In the genomic region with DNA sequence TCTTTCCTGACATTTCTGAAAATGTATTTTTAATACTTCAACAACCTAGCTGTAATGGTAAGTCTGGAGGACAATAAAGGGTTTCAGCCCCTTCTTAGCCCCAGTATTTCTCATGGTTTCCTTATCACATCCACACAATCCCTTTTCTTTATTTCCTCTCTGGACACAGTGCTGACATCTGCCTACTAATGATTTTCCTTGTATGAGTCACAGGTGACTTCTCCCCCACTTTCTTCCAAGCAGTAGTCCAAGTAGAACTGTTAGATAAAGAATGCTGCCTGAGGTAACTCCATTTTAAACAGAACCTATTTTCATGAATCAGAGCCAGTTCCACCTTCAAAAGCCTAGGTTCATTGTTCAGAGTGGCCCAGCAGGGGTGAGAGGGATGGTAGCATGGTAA, we compare ENCODE assay signal across 40 mouse cellular contexts. TPM values are rescaled to one million over a fixed set of nuclear protein-coding genes. Genes with fewer than 3 reads are reported as not detected.
"Had no signal": no experiment of that assay in that cellular context is flagged by ENCODE, and none has a peak within 500 bp of the region (broad histone marks: within the 10 kb centered on the region; RNA-seq: fewer than 3 reads in every experiment).

No protein-coding gene starts in this region.

- H3K4me3 ChIP-seq: gastrocnemius, adult 2 months; heart, embryonic 10.5 days; heart, embryonic 12.5 days; hindbrain, embryonic 10.5 days; hindbrain, embryonic 12.5 days; intestine, embryonic 15.5 days; layer of hippocampus, adult 2 months; limb, embryonic 10.5 days; limb, embryonic 12.5 days had no signal

- H3K4me1 ChIP-seq: heart, embryonic 10.5 days; heart, embryonic 12.5 days; hindbrain, embryonic 10.5 days; hindbrain, embryonic 12.5 days; intestine, embryonic 15.5 days; limb, embryonic 10.5 days; limb, embryonic 12.5 days had no signal

- ATAC-seq: hindbrain, embryonic 16.5 days; inflammation-experienced regulatory T-cells, adult 6 months; intestine, embryonic 15.5 days; intestine, postnatal 0 days had no signal

- H3K27ac ChIP-seq: gastrocnemius, adult 2 months; heart, embryonic 10.5 days; hindbrain, embryonic 10.5 days; hindbrain, embryonic 12.5 days; hindbrain, embryonic 14.5 days; intestine, embryonic 15.5 days; layer of hippocampus, adult 2 months; limb, embryonic 10.5 days; limb, embryonic 12.5 days had no signal

- H3K27me3 ChIP-seq: heart, embryonic 12.5 days; hindbrain, embryonic 12.5 days; intestine, embryonic 15.5 days; limb, embryonic 12.5 days had no signal

- H3K36me3 ChIP-seq: heart, embryonic 10.5 days; heart, embryonic 12.5 days; hindbrain, embryonic 10.5 days; hindbrain, embryonic 12.5 days; intestine, embryonic 15.5 days; limb, embryonic 10.5 days; limb, embryonic 12.5 days had no signal

- H3K4me2 ChIP-seq: heart, embryonic 12.5 days; hindbrain, embryonic 12.5 days; hindbrain, embryonic 14.5 days; intestine, embryonic 15.5 days; limb, embryonic 12.5 days; liver, embryonic 11.5 days had no signal

- DNase-seq: gastrocnemius, adult 2 months; gastrocnemius, postnatal 10 days; gastrocnemius, postnatal 25 days; heart, adult 18-20 months; heart, postnatal 10 days; heart, postnatal 4 days; kidney, adult 18-20 months; kidney, adult 8-10 months; kidney, postnatal 10 days; kidney, postnatal 25 days; kidney, postnatal 4 days; liver had no signal

- H3K9ac ChIP-seq: heart, embryonic 12.5 days; hindbrain, embryonic 12.5 days; hindbrain, embryonic 14.5 days; intestine, embryonic 15.5 days; limb, embryonic 12.5 days had no signal

- H3K9me3 ChIP-seq: heart, embryonic 10.5 days; heart, embryonic 12.5 days; intestine, embryonic 15.5 days; limb, embryonic 10.5 days had no signal

RNA-seq across cellular contexts. Expression of a gene that starts 2.2 kb away (rescaled TPM):
- total RNA-seq: gastrocnemius, adult 2 months; gastrocnemius, postnatal 10 days; gastrocnemius, postnatal 25 days; gastrocnemius, postnatal 4 days; granulocyte monocyte progenitor cell, adult 5-6 weeks; heart, adult 18-20 months; heart, adult 8-10 months; heart, postnatal 10 days; heart, postnatal 25 days; heart, postnatal 4 days; layer of hippocampus, adult 2 months; layer of hippocampus, postnatal 10 days; layer of hippocampus, postnatal 25 days; left cerebral cortex, adult 18-20 months; left cerebral cortex, postnatal 14 days; left cerebral cortex, postnatal 36 days had no signal
- polyA plus RNA-seq: frontal cortex, adult 2 months; heart, embryonic 10.5 days; heart, embryonic 12.5 days; heart, embryonic 14.5 days; heart, embryonic 16.5 days; hindbrain, embryonic 10.5 days; hindbrain, embryonic 12.5 days; hindbrain, embryonic 14.5 days; hindbrain, embryonic 16.5 days; inflammation-experienced regulatory T-cells, adult 6 months; intestine, embryonic 15.5 days; intestine, postnatal 0 days; kidney, embryonic 14.5 days; kidney, embryonic 16.5 days; limb, embryonic 10.5 days; limb, embryonic 12.5 days; limb, embryonic 14.5 days; liver, embryonic 11.5 days had no signal

RNA-seq across cellular contexts. Expression of a gene that starts 35.5 kb away (rescaled TPM):
- total RNA-seq: gastrocnemius, adult 2 months; gastrocnemius, postnatal 10 days; gastrocnemius, postnatal 25 days; gastrocnemius, postnatal 4 days; granulocyte monocyte progenitor cell, adult 5-6 weeks; heart, adult 18-20 months; heart, adult 8-10 months; heart, postnatal 10 days; heart, postnatal 25 days; heart, postnatal 4 days; layer of hippocampus, adult 2 months; layer of hippocampus, postnatal 10 days; layer of hippocampus, postnatal 25 days; left cerebral cortex, adult 18-20 months; left cerebral cortex, postnatal 14 days; left cerebral cortex, postnatal 36 days had no signal
- polyA plus RNA-seq: frontal cortex, adult 2 months; heart, embryonic 10.5 days; heart, embryonic 12.5 days; heart, embryonic 14.5 days; heart, embryonic 16.5 days; hindbrain, embryonic 10.5 days; hindbrain, embryonic 12.5 days; hindbrain, embryonic 14.5 days; hindbrain, embryonic 16.5 days; inflammation-experienced regulatory T-cells, adult 6 months; intestine, embryonic 15.5 days; intestine, postnatal 0 days; kidney, embryonic 14.5 days; kidney, embryonic 16.5 days; limb, embryonic 10.5 days; limb, embryonic 12.5 days; limb, embryonic 14.5 days; liver, embryonic 11.5 days had no signal
